Mouse (Mus musculus) forebrain, embryonic 14.5 days (tissue): Measurements from ENCODE around the gene Rbms1. TPM values are rescaled to one million over a fixed set of nuclear protein-coding genes. Genes with fewer than 3 reads are reported as not detected.

Experiments used
- ATAC-seq: fragments of 200-750 bp; cut with Nextera tagmentation; 2 replicates; pipeline ENCODE4 v1.8.0; 2017; ENCODE audit warnings: mild to moderate bottlenecking, moderate library complexity
- DNase-seq: peaks from one replicate; pipeline ENCODE4 v3.0.0-alpha.2; 2015; ENCODE audit warnings: low spot score
- H3K27ac ChIP-seq: fragments of 300-500 bp; sonication (generic); 2 replicates; pipeline ENCODE4 v1.5.1; 2014; ENCODE audit warnings: low read depth, mild to moderate bottlenecking, control low read depth, low read length, moderate library complexity
- H3K27me3 ChIP-seq: fragments of 300-500 bp; sonication (generic); replicated peaks from 2 replicates; pipeline ENCODE4 v1.6.1; 2014; ENCODE audit warnings: low read length, control low read depth, mixed read lengths; ENCODE audit not compliant: control insufficient read depth, insufficient read depth
- H3K36me3 ChIP-seq: fragments of 300-500 bp; sonication (generic); 2 replicates; pipeline ENCODE4 v1.6.1; 2014; ENCODE audit warnings: low read length, control low read depth; ENCODE audit not compliant: control insufficient read depth, insufficient read depth
- H3K4me1 ChIP-seq: fragments of 300-500 bp; sonication (generic); 2 replicates; pipeline ENCODE4 v1.6.1; 2014; ENCODE audit warnings: antibody characterized with exemption, low read length, control low read depth; ENCODE audit not compliant: control insufficient read depth, insufficient read depth
- H3K4me2 ChIP-seq: fragments of 300-500 bp; sonication (generic); 2 replicates; pipeline ENCODE4 v1.6.1; 2014; ENCODE audit warnings: mild to moderate bottlenecking, control low read depth, low read length
- H3K4me3 ChIP-seq: fragments of 300-500 bp; sonication (generic); 2 replicates; pipeline ENCODE4 v1.5.1; 2014; ENCODE audit warnings: low read depth, low read length, control low read depth
- H3K9ac ChIP-seq: fragments of 300-500 bp; sonication (generic); 2 replicates; pipeline ENCODE4 v1.6.1; 2014; ENCODE audit warnings: mild to moderate bottlenecking, low read length, control low read depth, moderate library complexity
- H3K9me3 ChIP-seq: fragments of 300-500 bp; sonication (generic); replicated peaks from 2 replicates; pipeline ENCODE4 v1.6.1; 2016; ENCODE audit warnings: low read length, control low read depth, mixed read lengths; ENCODE audit not compliant: control insufficient read depth
- WGBS: fragments of 180-500 bp; shearing (Covaris S2); extraction: QIAGEN DNeasy Blood & Tissue Kit; methylation state at CpG from one replicate; pipeline ENCODE4 v1.1.7; 2014; 5-methylcytosine and 5-hydroxymethylcytosine counted together
- polyA plus RNA-seq: library from polyadenylated mRNA; unstranded; fragments of >200 nt; fragmentation: Nextera tagmentation; extraction: Ambion mirVana; gene quantifications from 2 replicates; pipeline ENCODE4 v1.2.1, GENCODE M21; 2014

Rbms1 gene
- polyA plus RNA-seq, 1 experiment from 2014 or later: 20.0 TPM

DNA sequence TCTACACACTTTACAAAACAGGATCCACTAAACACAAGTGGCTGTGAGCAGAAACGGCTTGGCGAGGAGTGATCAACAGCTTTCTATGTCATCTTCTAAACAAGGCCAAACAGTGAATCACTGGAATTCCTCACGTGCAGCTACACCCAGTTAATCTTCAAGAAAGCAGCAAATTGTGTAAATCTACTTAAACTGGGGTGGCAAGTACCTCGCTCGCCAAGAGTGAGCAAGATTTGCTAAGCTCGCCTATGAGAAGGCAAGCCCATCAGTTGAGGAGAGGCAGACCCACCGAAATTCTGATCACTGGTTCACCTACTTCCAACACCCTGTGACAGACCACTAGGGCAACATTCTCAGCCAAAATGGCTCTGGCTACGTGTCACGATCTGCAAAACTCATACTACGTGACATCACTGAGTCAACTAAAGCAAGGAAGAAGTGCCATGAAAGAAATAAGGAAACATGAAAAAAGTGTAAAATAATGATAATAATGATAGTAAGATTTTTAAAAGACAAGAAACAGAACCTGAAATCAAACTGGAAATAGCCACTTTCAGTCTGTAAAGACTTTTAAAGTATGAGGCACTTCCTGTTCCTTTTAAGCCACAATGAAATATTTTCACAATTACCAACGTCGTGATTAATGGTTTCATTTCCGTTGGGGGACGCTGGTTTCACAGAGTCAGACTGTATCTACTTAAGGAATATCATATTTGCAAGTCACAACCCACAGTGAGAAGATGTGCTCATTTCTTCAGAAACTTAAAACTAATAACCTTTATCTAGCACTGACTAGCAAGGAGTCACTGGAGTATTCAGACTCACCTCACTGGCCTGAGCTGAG, 85.2 kb downstream of the Rbms1 start:
- DNase-seq (no peak), ATAC-seq (no peak)
- no peaks in the 10 kb centered on the region for H3K9me3 ChIP-seq
- no peak overlapping the region for H3K9ac ChIP-seq
- no peak overlapping the region for H3K27ac ChIP-seq
- H3K36me3 ChIP-seq: no peaks in the 10 kb centered on the region
- H3K4me3 ChIP-seq: no peak overlapping the region
- peaks cover 68% of the 10 kb centered on the region for H3K27me3 ChIP-seq
- 73% methylated on average over 14 of the region's 14 CpGs for WGBS
- H3K4me2 ChIP-seq: no peak overlapping the region
- peaks cover 2% of the 10 kb centered on the region; the same call in 1 of the 2 replicates for H3K4me1 ChIP-seq

DNA sequence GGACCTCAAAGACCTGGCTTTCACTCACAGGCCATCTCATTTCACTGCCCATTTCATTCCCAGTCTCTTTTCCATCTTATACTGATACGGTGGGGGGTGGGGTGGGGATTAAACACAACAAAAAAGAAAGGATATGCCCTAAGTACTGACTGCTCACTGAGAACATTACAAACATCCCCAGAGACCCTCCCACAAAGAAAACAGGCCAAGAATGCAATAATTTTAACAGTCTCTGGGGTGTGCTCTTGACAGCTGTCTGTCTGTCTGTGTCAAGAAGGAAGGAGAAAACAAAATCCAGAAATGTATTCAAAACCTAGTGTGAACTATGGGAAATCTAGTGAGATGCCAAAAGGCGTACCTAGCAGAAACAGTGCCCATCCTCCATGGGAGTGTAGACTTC, 86.1 kb downstream of the Rbms1 start:
- H3K4me1 ChIP-seq: peaks cover 2% of the 10 kb centered on the region; the same call in 1 of the 2 replicates
- no peak overlapping the region for H3K4me3 ChIP-seq
- no peaks in the 10 kb centered on the region for H3K9me3 ChIP-seq
- WGBS: 44% methylated on average over 2 of the region's 2 CpGs
- ATAC-seq (no peak), DNase-seq (no peak)
- H3K9ac ChIP-seq: no peak overlapping the region
- peaks cover 66% of the 10 kb centered on the region for H3K27me3 ChIP-seq
- no peak overlapping the region for H3K4me2 ChIP-seq
- no peaks in the 10 kb centered on the region for H3K36me3 ChIP-seq
- no peak overlapping the region for H3K27ac ChIP-seq

DNA sequence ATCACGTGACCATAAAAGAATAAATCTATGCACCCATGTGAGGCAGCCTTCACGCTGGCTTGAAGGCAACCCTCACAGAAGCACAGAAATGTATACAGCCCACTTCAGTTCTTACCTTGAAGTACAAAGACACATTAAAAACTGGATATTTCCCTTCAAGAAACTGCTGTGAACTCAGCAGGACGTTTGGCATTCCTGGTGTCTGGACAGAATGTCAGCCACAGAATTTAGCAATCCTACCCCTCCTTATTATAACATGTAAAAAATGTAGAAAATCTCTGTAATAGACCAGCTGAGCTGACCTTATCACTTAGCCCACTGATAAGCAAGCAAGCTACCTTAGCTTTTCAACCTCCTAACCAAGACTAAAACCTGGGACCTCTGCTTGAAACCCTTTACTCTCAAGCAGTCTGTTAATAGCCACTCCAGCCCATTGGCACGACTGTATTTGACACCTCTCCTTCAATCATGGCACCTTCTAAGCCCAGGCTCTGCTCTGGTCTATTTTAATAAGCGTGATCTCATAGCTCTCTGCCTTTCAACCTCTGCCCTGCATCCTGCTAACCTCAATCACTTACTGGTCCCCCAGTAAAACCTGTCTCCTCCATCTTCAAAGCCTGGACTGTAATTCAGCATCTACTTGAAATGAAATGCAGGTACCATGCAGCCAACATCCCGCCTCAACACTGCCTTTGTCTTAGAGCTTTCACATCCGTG, 90.7 kb downstream of the Rbms1 start:
- 80% methylated on average over 7 of the region's 7 CpGs for WGBS
- no peaks in the 10 kb centered on the region for H3K9me3 ChIP-seq
- H3K4me2 ChIP-seq: no peak overlapping the region
- ATAC-seq (no peak), DNase-seq (no peak)
- peaks cover 33% of the 10 kb centered on the region for H3K27me3 ChIP-seq
- no peaks in the 10 kb centered on the region for H3K4me1 ChIP-seq
- H3K36me3 ChIP-seq: no peaks in the 10 kb centered on the region
- no peak overlapping the region for H3K9ac ChIP-seq
- H3K27ac ChIP-seq: no peak overlapping the region
- no peak overlapping the region for H3K4me3 ChIP-seq

GRCm38 (mm10) chr2:60871001-60871400, 92.0 kb downstream of the Rbms1 start:
- peaks cover 24% of the 10 kb centered on the region for H3K27me3 ChIP-seq
- no peaks in the 10 kb centered on the region for H3K9me3 ChIP-seq
- ATAC-seq: no peak
- no peaks in the 10 kb centered on the region for H3K4me1 ChIP-seq
- H3K4me2 ChIP-seq: no peak overlapping the region
- H3K27ac ChIP-seq: no peak overlapping the region
- H3K9ac ChIP-seq: no peak overlapping the region
- WGBS: 28% methylated on average over 5 of the region's 5 CpGs
- no peak for DNase-seq
- H3K4me3 ChIP-seq: no peak overlapping the region
- no peaks in the 10 kb centered on the region for H3K36me3 ChIP-seq

GRCm38 (mm10) chr2:60870450-60870849, 92.5 kb downstream of the Rbms1 start:
- H3K4me1 ChIP-seq: no peaks in the 10 kb centered on the region
- ATAC-seq (no peak), DNase-seq (no peak)
- 44% methylated on average over 4 of the region's 4 CpGs for WGBS
- no peaks in the 10 kb centered on the region for H3K36me3 ChIP-seq
- no peak overlapping the region for H3K9ac ChIP-seq
- H3K9me3 ChIP-seq: no peaks in the 10 kb centered on the region
- no peak overlapping the region for H3K4me2 ChIP-seq
- no peak overlapping the region for H3K4me3 ChIP-seq
- H3K27me3 ChIP-seq: peaks cover 18% of the 10 kb centered on the region
- H3K27ac ChIP-seq: no peak overlapping the region

GRCm38 (mm10) chr2:60869001-60869743, 93.8 kb downstream of the Rbms1 start:
- Histone ChIP-seq H3K4me2 (no peak overlapping the region), H3K9ac (no peak overlapping the region), H3K36me3 (no peaks in the 10 kb centered on the region), H3K4me3 (no peak overlapping the region), H3K4me1 (no peaks in the 10 kb centered on the region), H3K9me3 (no peaks in the 10 kb centered on the region), H3K27me3 (0 out of 2 replicates have a peak, but pooled peaks cover 8% of the 10 kb centered on the region), H3K27ac (no peak overlapping the region)
- ATAC-seq (no peak), DNase-seq (no peak)
- WGBS: 89% methylated on average over 12 of the region's 12 CpGs

DNA sequence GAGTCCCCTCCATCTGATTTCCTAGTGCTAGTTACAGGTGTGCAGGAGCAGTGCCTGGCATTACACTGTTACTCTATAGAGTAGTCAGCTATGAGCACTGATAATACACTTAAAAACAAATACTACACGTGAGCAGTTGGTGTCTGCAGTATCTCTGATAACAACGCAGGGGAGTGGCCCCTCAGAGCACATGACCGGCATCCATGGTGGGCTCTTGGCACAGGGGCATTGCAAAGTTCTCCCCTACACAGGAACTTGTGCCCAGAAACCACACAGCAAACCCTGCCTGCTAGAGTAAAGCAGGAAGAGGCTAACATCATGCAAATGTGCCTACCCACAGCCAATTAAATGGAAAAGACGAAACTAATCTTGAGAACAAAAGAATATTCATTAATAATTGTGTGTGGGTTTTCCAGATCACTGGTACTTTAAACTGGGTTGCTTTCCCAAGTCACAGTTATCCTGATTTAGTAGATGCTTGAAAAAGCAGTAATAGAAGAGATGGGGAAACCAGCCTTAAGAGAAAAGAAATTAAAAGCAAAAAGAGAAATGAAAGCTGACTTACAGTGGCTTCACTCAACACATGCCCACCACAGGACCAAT, 94.8 kb downstream of the Rbms1 start:
- Histone ChIP-seq H3K9ac (no peak overlapping the region), H3K4me1 (no peaks in the 10 kb centered on the region), H3K4me3 (no peak overlapping the region), H3K27me3 (0 out of 2 replicates have a peak, but pooled peaks cover 5% of the 10 kb centered on the region), H3K4me2 (no peak overlapping the region), H3K9me3 (no peaks in the 10 kb centered on the region), H3K27ac (no peak overlapping the region), H3K36me3 (no peaks in the 10 kb centered on the region)
- 64% methylated on average over 4 of the region's 4 CpGs for WGBS
- ATAC-seq (no peak), DNase-seq (no peak)

- Histone ChIP-seq H3K36me3 (no peaks in the 10 kb centered on the region), H3K27ac (no peak overlapping the region), H3K4me2 (no peak overlapping the region), H3K9ac (no peak overlapping the region), H3K4me3 (no peak overlapping the region), H3K9me3 (no peaks in the 10 kb centered on the region), H3K27me3 (0 out of 2 replicates have a peak, but pooled peaks cover under 1% of the 10 kb centered on the region), H3K4me1 (no peaks in the 10 kb centered on the region)
- ATAC-seq: no peak
- DNase-seq: no peak
- WGBS: 97% methylated on average over 8 of the region's 8 CpGs
These were observed 95.7 kb downstream of the Rbms1 start for GRCm38 (mm10) chr2:60867304-60867703.
